Mouse (Mus musculus) spleen, adult 2 months (tissue): ENCODE results near the gene Cit.

Experiments
- CTCF ChIP-seq: fragments of 200-500 bp; IDR thresholded peaks from 2 replicates; pipeline ENCODE4 v1.5.1; 2011; ENCODE audit warnings: mild to moderate bottlenecking, inconsistent platforms; ENCODE audit not compliant: insufficient read depth, insufficient read length, insufficient replicate concordance; ENCODE audit errors: extremely low read depth
- POLR2A ChIP-seq: fragments of 200-500 bp; IDR thresholded peaks from 2 replicates; pipeline ENCODE4 v1.6.1; 2011; ENCODE audit warnings: low read depth, low read length, inconsistent platforms

- TF ChIP-seq CTCF (no peak), POLR2A (no peak)
Measured at GRCm38 (mm10) chr5:115917960-115918359, 72.9 kb downstream of the Cit start.
